Mouse (Mus musculus) lung, adult 2 months (tissue): ENCODE results near the gene Mapkbp1.

ENCODE experiments used
- CTCF ChIP-seq: fragments of 200-500 bp; IDR thresholded peaks from 2 replicates; pipeline ENCODE4 v1.5.1; 2011; ENCODE audit warnings: mild to moderate bottlenecking, low read length, control low read depth; ENCODE audit not compliant: insufficient read depth
- POLR2A ChIP-seq: fragments of 200-500 bp; IDR thresholded peaks from 2 replicates; pipeline ENCODE4 v1.6.1; 2011; ENCODE audit warnings: low read depth, mild to moderate bottlenecking, control low read depth, low read length, borderline replicate concordance; ENCODE audit errors: extremely low read depth

DNA sequence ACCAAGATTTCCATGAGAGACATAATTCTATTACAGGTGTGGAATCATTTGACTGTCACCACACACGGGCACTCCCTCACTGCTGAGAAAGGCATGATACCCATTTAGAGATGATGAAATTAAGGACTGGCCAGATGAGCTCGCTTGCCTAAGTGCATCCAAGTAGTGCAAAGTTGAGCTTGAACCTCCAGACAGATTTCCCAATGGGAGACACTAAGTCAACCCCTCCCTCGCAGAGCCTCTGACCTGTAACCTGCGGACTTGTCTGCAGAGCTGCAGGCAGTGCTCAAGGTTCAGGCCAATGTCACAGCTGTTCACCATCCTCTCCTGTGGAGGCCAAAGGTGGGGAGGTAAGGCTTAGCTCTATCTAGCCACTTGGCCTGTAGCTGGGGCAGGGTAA lies 86.3 kb downstream of the Mapkbp1 start:
- TF ChIP-seq POLR2A (no peak), CTCF (no peak)
